Mouse (Mus musculus): ENCODE measurements around the gene Hvcn1. TPM values are rescaled to one million over a fixed set of nuclear protein-coding genes. Genes with fewer than 3 reads are reported as not detected.

The Hvcn1 gene
- 4.6 and 5.1 TPM in 2 replicates for polyA plus RNA-seq (2015; fragmentation: Nextera tagmentation; extraction: Ambion mirVana)

DNA sequence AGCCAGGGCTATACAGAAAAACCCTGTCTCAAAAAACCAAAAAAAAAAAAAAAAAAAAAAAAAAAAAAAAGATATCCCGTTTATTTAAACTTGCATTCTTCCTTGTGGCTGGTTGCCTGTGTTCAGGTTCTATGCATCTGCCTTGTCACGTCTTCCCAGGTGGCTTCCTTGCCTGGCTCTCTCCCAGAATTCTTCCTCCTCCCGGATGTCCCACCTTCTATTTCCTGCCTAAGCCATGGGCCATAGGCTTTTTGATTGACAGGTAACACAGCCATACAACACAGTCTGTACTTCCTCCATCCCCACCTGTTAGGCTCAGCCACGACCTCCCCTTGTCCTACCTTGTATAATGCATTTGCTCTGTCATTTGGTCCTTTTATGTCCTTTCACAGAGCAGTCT lies at the start of gene Hvcn1:
TSS of gene Hvcn1 (plus strand) at position 330 of the 400 bp plus-strand sequence.
- no peak within 1 kb of the TSS for H3K9ac ChIP-seq
- H3K4me1 ChIP-seq (replicated peaks), result peaks cover 16% of the 10 kb centered on the region
- no peaks in the 10 kb centered on the region for H3K9me3 ChIP-seq (replicated peaks)
- no peaks in the 10 kb centered on the region for H3K36me3 ChIP-seq (replicated peaks)
- ATAC-seq (ENCODE audit: insufficient read depth), result no peak
- H3K4me2 ChIP-seq, result no peak within 1 kb of the TSS
- H3K27me3 ChIP-seq, result no peaks in the 10 kb centered on the region
- H3K27ac ChIP-seq (replicated peaks), result no peak within 1 kb of the TSS
- WGBS (ENCODE audit: insufficient replicate concordance), result 44% methylated on average over 4 of the region's 4 CpGs
- no peak within 1 kb of the TSS for H3K4me3 ChIP-seq (replicated peaks)

- H3K4me2 ChIP-seq, result peak within 1 kb of the TSS; percentile 89
- WGBS (ENCODE audit: insufficient replicate concordance), result under 1% methylated on average over 54 of the region's 54 CpGs
- H3K4me1 ChIP-seq (replicated peaks), result peaks cover 70% of the 10 kb centered on the region
- ATAC-seq (ENCODE audit: insufficient read depth), result peak; percentile 92
- peak within 1 kb of the TSS; percentile 92 for H3K9ac ChIP-seq
- peak within 1 kb of the TSS; percentile 84 for H3K4me3 ChIP-seq (replicated peaks)
- H3K27ac ChIP-seq (replicated peaks), result peak within 1 kb of the TSS; percentile 85
- no peaks in the 10 kb centered on the region for H3K27me3 ChIP-seq
- peaks cover 36% of the 10 kb centered on the region for H3K36me3 ChIP-seq (replicated peaks)
- H3K9me3 ChIP-seq (replicated peaks), result no peaks in the 10 kb centered on the region
These were observed 48.7 kb upstream of the Hvcn1 start, which contains the start of gene Ppp1cc for GRCm38 (mm10) chr5:122157827-122158381. Ppp1cc (plus strand) TSS chr5:122158278.

DNA sequence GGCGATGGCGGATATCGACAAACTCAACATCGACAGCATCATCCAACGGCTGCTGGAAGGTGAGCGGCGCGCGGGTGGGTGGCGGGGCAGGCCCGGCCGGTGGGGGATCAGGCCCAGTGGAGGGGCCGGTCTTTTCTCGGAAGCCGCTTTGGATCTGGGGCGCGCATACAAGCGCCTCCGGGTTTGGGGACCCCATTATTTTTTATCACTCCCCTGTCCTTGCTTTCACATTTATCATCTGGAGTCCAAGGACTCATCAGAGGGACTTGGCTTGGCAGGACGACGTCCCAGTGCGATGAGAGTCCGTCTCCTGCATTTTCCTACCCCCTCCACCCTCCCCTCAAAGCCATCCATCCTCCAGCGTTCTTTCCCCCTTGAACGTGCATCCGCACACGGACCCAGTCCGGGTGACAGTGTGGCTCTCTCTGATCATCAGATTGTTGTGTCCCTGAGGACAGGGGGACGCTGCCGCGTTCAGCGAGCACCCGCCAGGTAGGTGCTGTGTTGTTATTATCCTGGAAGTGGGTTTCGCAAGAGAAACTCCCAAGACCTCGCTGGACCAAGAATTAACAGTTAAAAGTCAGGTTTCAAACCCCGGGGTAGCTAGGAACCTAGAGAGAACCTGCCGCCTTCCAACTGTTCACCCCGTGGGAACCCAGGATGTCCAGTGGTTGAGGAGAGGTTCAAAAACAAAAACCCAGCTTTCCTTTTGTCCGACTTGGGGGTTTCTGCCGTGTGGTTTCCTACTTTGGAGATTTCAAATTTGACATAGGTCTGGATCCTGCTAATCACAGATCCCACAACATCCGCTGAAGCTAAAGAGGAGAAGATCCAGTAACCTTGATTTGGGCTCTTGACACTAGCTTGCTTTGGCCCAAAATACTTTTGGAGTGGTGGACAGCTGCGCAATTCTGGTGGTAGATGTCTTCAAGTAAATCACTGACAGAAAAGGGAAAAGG lies 47.8 kb upstream of the Hvcn1 start:
- ATAC-seq (ENCODE audit: insufficient read depth), result no peak
- Histone ChIP-seq H3K27ac (replicated peaks) (peak overlapping the region; percentile 82), H3K4me1 (replicated peaks) (peaks cover 78% of the 10 kb centered on the region), H3K36me3 (replicated peaks) (peaks cover 45% of the 10 kb centered on the region), H3K4me2 (peak overlapping the region; percentile 83), H3K9ac (peak overlapping the region; percentile 92), H3K4me3 (replicated peaks) (peak overlapping the region; percentile 84), H3K9me3 (replicated peaks) (no peaks in the 10 kb centered on the region), H3K27me3 (no peaks in the 10 kb centered on the region)
- 1% methylated on average over 42 of the region's 42 CpGs for WGBS (ENCODE audit: insufficient replicate concordance)

- Histone ChIP-seq H3K4me2 (0 out of 2 replicates have a peak overlapping the region, but pooled peaks have one; percentile 25), H3K36me3 (replicated peaks) (peaks cover 89% of the 10 kb centered on the region)
- ATAC-seq (ENCODE audit: insufficient read depth), result no peak
These were observed 43.4 kb upstream of the Hvcn1 start for GRCm38 (mm10) chr5:122163194-122163593.

DNA sequence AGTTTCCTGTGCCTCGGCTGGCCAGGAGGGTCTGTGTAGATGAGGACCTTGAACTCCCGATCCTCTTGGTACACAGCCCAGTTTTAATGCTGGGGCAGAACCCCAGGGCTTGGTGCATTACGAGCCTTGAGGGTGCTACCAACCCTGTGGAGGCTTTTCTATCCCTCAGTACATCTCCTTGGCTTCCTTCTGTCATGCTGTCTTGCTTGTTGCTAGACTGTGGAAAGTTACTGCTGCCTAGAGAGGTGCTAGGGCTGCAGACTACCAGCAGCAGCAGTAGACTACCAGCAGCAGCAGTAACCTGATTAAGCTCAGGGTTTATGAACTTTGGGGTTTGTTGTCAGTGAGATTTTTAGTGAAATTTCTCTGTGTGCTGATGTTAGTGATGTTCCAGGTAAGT lies 42.6 kb upstream of the Hvcn1 start:
- no peak overlapping the region for H3K4me2 ChIP-seq
- H3K9me3 ChIP-seq (replicated peaks), result no peaks in the 10 kb centered on the region
- H3K36me3 ChIP-seq (replicated peaks), result peaks cover 97% of the 10 kb centered on the region
- no peak overlapping the region for H3K27ac ChIP-seq (replicated peaks)
- 70% methylated on average over 3 of the region's 3 CpGs for WGBS (ENCODE audit: insufficient replicate concordance)
- no peak for ATAC-seq (ENCODE audit: insufficient read depth)
- H3K4me3 ChIP-seq (replicated peaks), result no peak overlapping the region
- no peak overlapping the region for H3K9ac ChIP-seq
- no peaks in the 10 kb centered on the region for H3K27me3 ChIP-seq
- H3K4me1 ChIP-seq (replicated peaks), result peaks cover 79% of the 10 kb centered on the region

More at GRCm38 (mm10) chr5:122163194-122163593, 43.4 kb upstream of the Hvcn1 start:
- peaks cover 79% of the 10 kb centered on the region for H3K4me1 ChIP-seq (replicated peaks)
- no peaks in the 10 kb centered on the region for H3K27me3 ChIP-seq
- no peak overlapping the region for H3K9ac ChIP-seq
- no peaks in the 10 kb centered on the region for H3K9me3 ChIP-seq (replicated peaks)
- no peak overlapping the region for H3K4me3 ChIP-seq (replicated peaks)
- WGBS (ENCODE audit: insufficient replicate concordance), result 45% methylated on average over 6 of the region's 6 CpGs
- no peak overlapping the region for H3K27ac ChIP-seq (replicated peaks)

DNA sequence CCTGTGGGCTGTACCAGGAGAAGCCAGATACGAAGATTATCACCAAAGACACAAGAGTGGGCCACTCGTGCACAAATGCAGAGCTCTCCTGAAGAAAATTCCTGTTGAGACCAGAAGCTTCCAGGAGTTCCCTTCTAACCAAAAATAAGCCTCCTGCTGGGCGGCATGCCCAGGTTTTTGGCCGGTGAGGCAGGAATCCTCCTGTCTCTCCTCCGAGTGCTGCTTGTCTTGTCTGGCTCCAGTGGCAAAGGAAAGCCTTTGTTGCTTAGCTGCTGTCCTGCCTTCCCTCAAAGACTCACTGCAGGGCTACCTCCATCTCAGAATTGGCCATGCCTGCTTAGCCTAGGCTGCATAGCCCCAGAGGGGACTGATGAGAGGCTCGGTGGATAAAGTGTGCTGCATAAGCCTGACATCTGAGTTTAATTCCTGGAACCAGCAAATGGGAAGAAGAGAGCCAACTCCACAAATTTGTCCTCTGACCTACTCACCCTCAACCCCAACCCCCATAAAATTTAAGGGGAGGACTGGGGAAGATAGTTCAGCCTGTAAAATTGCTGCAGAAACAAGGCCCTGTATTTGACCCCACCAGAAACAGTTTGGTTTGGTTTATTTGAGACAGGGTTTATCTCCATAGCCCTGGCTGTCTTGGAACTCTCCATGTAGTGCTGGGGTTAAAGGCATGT lies 41.2 kb upstream of the Hvcn1 start:
- H3K9me3 ChIP-seq (replicated peaks), result no peaks in the 10 kb centered on the region
- whole genome bisulfite sequencing (ENCODE audit: insufficient replicate concordance), result 71% methylated on average over 6 of the region's 6 CpGs
- ATAC-seq (ENCODE audit: insufficient read depth), result no peak
- H3K9ac ChIP-seq, result no peak overlapping the region
- no peak overlapping the region for H3K4me2 ChIP-seq
- no peak overlapping the region for H3K4me3 ChIP-seq (replicated peaks)
- H3K4me1 ChIP-seq (replicated peaks), result peaks cover 66% of the 10 kb centered on the region
- no peaks in the 10 kb centered on the region for H3K27me3 ChIP-seq
- H3K36me3 ChIP-seq (replicated peaks), result peaks cover 100% of the 10 kb centered on the region
- no peak overlapping the region for H3K27ac ChIP-seq (replicated peaks)

DNA sequence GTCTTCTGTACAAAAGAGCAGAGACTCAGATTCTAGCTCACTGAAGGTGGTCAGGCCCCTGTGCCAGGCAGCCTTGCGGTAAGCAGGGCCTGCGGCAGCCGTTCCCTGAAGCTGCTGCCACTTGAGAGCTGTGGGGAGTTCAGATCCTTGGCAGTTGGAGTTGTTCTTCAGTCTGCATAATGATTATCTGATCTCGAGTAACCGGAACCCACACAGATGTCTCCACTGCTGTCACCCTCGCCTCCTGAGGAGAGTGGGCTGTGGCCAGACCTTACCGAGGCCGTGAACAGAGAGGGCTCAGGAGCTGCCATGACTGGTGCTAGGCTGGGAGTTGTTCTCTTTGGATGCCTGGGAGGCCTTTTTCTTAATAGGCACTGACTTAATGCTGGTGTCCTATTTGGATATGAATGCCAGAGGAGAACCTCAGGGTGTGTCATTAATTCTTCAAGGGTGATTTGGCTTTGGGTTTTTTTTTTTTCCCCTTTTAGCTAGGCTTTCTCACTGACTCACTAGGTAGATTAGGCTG lies 39.9 kb upstream of the Hvcn1 start:
- Histone ChIP-seq H3K27ac (replicated peaks) (no peak overlapping the region), H3K9ac (no peak overlapping the region), H3K9me3 (replicated peaks) (no peaks in the 10 kb centered on the region), H3K4me2 (no peak overlapping the region), H3K4me3 (replicated peaks) (no peak overlapping the region), H3K36me3 (replicated peaks) (peaks cover 100% of the 10 kb centered on the region), H3K4me1 (replicated peaks) (peaks cover 52% of the 10 kb centered on the region), H3K27me3 (no peaks in the 10 kb centered on the region)
- ATAC-seq (ENCODE audit: insufficient read depth), result no peak
- 26% methylated on average over 8 of the region's 8 CpGs for WGBS (ENCODE audit: insufficient replicate concordance)

DNA sequence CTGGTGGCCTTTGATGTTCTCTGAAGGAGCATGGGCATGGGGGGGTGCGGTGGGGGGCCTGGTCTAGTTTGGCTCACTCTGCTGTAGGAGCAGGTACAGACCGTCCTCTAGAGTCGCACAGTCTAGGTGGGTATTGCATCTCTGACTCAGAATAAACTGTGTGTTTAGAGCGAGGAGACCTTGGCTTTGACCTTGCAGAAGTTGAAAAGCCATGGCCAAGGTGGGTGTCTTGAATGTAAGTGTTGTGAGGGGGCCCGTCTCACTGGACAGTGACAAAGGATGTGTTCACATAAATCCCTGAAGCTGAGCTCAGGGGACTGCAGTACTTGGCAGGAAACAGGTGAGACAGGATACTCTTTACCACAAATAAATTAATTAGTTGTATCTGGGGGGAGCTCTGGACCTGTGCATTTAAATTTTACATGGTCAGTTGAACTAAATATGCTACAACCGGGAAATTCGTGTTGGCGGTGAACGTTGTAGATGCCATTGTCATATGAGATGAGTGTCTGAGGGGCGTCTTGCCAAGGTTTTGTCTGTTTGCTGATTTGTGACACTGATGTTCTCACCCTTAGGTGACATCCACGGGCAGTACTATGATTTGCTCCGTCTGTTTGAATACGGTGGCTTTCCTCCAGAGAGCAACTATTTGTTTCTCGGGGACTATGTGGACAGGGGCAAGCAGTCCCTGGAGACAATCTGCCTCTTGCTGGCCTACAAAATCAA lies 38.1 kb upstream of the Hvcn1 start:
- H3K27ac ChIP-seq (replicated peaks), result no peak overlapping the region
- H3K4me3 ChIP-seq (replicated peaks), result no peak overlapping the region
- no peak overlapping the region for H3K4me2 ChIP-seq
- peaks cover 100% of the 10 kb centered on the region for H3K36me3 ChIP-seq (replicated peaks)
- H3K27me3 ChIP-seq, result no peaks in the 10 kb centered on the region
- no peak for ATAC-seq (ENCODE audit: insufficient read depth)
- no peak overlapping the region for H3K9ac ChIP-seq
- H3K4me1 ChIP-seq (replicated peaks), result peaks cover 35% of the 10 kb centered on the region
- WGBS (ENCODE audit: insufficient replicate concordance), result 87% methylated on average over 14 of the region's 14 CpGs
- no peaks in the 10 kb centered on the region for H3K9me3 ChIP-seq (replicated peaks)

DNA sequence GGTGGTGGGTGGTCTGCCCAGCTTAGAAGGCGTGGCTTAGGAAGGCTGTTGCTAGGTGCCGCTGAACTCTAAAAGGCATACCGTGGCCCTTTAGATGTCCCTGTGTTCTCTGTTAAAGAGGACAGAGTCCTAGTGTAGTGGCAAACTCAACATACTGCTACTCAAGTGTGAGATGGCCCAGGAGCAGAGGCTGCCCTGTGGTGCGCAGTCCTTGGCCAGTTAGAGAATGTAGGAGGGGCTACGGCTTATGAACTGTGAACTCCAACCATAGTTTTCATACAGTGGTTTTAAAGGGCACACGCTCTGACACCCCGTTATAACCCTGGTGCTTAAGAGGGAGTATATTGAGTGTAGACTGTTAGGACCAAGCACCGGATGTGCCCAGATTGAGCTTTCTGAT lies 35.5 kb upstream of the Hvcn1 start:
- WGBS (ENCODE audit: insufficient replicate concordance), result 93% methylated on average over 8 of the region's 8 CpGs
- Histone ChIP-seq H3K27ac (replicated peaks) (no peak overlapping the region), H3K27me3 (no peaks in the 10 kb centered on the region), H3K4me3 (replicated peaks) (no peak overlapping the region), H3K4me1 (replicated peaks) (peaks cover 10% of the 10 kb centered on the region), H3K36me3 (replicated peaks) (peaks cover 89% of the 10 kb centered on the region), H3K9me3 (replicated peaks) (no peaks in the 10 kb centered on the region), H3K9ac (no peak overlapping the region), H3K4me2 (no peak overlapping the region)
- ATAC-seq (ENCODE audit: insufficient read depth), result no peak

- no peak overlapping the region for H3K4me3 ChIP-seq (replicated peaks)
- H3K27ac ChIP-seq (replicated peaks), result no peak overlapping the region
- no peak for ATAC-seq (ENCODE audit: insufficient read depth)
- H3K36me3 ChIP-seq (replicated peaks), result peaks cover 59% of the 10 kb centered on the region
- no peaks in the 10 kb centered on the region for H3K27me3 ChIP-seq
- H3K4me1 ChIP-seq (replicated peaks), result no peaks in the 10 kb centered on the region
- H3K4me2 ChIP-seq, result no peak overlapping the region
- WGBS (ENCODE audit: insufficient replicate concordance), result 55% methylated on average over 2 of the region's 2 CpGs
- no peaks in the 10 kb centered on the region for H3K9me3 ChIP-seq (replicated peaks)
- H3K9ac ChIP-seq, result no peak overlapping the region
These were observed 31.2 kb upstream of the Hvcn1 start for GRCm38 (mm10) chr5:122175402-122175801.

Measured in liver, embryonic 15.5 days (tissue).